Comparison of ENCODE assay signal across 21 mouse cellular contexts in genomic region chr6:146205136-146205535, GRCm38 (mm10).
"Had no signal": no experiment of that assay in that cellular context is flagged by ENCODE, and none has a peak within 500 bp of the region (broad histone marks: within the 10 kb centered on the region; RNA-seq: fewer than 3 reads in every experiment).

No protein-coding gene starts in this region.

- H3K27me3 ChIP-seq: midbrain, embryonic 13.5 days; neural tube, embryonic 12.5 days; neural tube, embryonic 15.5 days; stomach, embryonic 15.5 days had no signal

- H3K4me3 ChIP-seq: layer of hippocampus, adult 2 months; left cerebral cortex, adult 2 months; midbrain, embryonic 10.5 days; midbrain, embryonic 13.5 days; neural tube, embryonic 12.5 days; neural tube, embryonic 15.5 days; stomach, embryonic 15.5 days had no signal

- H3K36me3 ChIP-seq: midbrain, embryonic 10.5 days; midbrain, embryonic 13.5 days; neural tube, embryonic 12.5 days; neural tube, embryonic 15.5 days; stomach, embryonic 15.5 days had no signal

- H3K9ac ChIP-seq: liver, embryonic 14.5 days; liver, postnatal 0 days; lung, embryonic 14.5 days; midbrain, embryonic 13.5 days; neural tube, embryonic 12.5 days; neural tube, embryonic 15.5 days; stomach, embryonic 15.5 days had no signal

- H3K27ac ChIP-seq: kidney, postnatal 0 days; layer of hippocampus, adult 2 months; left cerebral cortex, adult 2 months; liver, embryonic 14.5 days; macrophage; midbrain, embryonic 10.5 days; midbrain, embryonic 13.5 days; neural tube, embryonic 12.5 days; neural tube, embryonic 15.5 days; stomach, embryonic 15.5 days had no signal

- H3K4me1 ChIP-seq: neural tube, embryonic 12.5 days; neural tube, embryonic 15.5 days; stomach, embryonic 15.5 days had no signal

- H3K4me2 ChIP-seq: lung, embryonic 14.5 days; midbrain, embryonic 13.5 days; neural tube, embryonic 12.5 days; neural tube, embryonic 15.5 days; stomach, embryonic 15.5 days had no signal

- H3K9me3 ChIP-seq: midbrain, embryonic 10.5 days; midbrain, embryonic 13.5 days; neural tube, embryonic 12.5 days; neural tube, embryonic 15.5 days; stomach, embryonic 15.5 days had no signal

- DNase-seq: kidney, adult 18-20 months; kidney, postnatal 25 days; layer of hippocampus, adult 9-11 months; liver, postnatal 0 days; lung, embryonic 14.5 days; retina, postnatal 1 day; right cerebral cortex, postnatal 25 days; spleen, adult 18-20 months; thymus, postnatal 36 days had no signal

- ATAC-seq: liver, postnatal 0 days; lung, postnatal 0 days; midbrain, embryonic 13.5 days; midbrain, embryonic 16.5 days had no signal
